Mouse (Mus musculus) B cell, adult 2 months (primary cell): ENCODE data around the gene Cep44.

ENCODE experiments used
- DNase-seq, 2 experiments: peaks; one replicate each; pipeline ENCODE4 v3.0.0; 2022

Cep44 gene

DNA sequence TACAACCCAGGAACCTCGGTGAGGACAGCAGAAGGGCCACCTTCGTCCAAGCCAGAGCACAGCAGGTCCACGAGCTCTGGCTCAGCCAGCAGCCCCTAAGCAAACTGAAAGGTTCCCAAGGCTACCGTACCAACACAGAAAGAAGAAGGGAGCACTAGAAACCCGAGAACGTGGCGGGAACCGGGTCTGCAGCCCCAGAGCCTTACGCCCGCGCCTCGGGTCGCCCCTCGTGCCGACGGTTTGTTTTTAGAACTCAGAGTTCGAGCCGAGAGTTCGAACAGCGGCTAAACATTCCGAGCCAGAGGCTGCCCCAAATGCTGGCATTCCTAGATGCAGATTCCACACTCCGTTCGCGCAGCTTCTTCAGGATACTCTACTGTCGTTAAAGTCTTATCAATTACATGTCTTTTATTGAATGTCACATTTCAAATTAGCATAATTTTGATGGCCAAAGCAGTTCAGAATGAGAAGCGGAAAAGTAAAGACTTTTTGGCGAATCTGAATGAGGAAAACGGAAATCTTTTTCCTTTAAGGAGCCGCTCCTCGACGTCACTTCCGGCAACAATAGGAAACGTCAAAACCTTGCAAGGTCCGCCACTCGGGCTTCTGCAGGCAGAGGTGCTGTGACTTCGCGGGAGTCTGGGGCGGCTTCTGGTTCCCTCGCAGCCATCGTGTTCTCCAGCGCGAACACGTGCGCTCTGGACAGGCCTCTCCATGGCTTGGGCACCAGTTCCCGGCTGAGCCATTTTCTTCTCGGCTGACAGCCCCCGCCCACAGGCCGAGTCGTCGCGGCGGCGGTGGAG lies at the start of gene Cep44, which contains the start of gene Fbxo8:
Gene Cep44 (minus strand): TSS at position 490 of the 803 bp plus-strand sequence.
Gene Fbxo8 (plus strand): TSS at position 533 of the 803 bp plus-strand sequence.
- peak; percentile 84 to 86 for DNase-seq

DNA sequence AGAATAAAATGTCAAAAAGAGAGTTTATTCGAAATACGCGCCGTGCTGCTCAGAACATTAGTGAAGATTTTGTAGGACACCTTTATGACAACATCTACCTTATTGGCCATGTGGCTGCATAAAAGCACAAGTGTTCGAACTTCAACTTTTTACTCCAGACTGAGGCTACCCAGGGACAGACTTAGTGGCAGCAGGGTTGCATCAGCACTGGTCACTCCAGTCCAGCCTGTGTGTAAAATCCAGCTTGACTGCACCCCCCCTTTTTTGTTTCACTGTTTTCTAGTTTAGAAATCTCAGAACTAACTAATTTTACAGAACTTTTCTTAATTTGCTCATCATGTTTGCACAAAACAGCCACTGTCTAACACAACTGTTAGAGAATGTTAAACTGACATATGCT lies 40.7 kb upstream of the Cep44 start:
- DNase-seq: no peak

DNA sequence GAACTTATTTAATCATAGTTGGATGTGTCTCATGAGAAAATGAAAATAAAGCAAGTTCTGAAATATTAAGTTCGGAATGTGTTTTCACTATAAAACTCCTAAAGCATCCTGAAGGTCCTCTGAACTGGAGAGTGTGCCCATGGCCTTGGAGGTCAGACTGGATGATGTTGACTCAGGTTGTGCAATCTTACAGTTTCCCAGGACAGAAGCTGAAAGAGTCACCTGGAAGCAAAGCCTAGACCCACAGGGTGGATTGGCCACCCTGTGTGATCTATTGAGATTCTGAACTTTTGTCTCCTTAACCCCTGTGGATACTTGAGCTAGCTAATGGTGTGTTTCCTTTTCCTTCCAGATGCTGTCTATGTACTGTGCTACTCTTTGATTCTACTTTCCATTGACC lies 40.2 kb upstream of the Cep44 start:
- DNase-seq: no peak

DNA sequence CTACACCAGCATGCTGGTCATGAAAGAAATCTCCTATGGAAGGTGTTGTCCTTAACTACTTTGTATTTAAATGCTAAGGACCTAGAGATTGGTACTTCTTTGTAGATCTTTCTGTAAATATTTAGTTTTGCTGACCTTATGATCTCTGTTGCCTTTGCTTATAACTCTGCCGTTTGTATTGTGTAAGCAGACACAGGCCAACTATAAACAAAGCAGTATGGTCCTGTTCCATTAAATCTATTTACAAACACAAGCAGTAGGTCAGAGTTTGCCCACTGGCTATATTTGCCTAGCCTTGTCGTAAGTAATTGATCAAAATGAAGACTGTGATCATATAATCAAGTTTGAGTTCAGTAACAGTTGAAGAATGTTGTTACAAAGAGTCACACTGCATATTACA lies 38.2 kb upstream of the Cep44 start:
- DNase-seq: no peak

DNA sequence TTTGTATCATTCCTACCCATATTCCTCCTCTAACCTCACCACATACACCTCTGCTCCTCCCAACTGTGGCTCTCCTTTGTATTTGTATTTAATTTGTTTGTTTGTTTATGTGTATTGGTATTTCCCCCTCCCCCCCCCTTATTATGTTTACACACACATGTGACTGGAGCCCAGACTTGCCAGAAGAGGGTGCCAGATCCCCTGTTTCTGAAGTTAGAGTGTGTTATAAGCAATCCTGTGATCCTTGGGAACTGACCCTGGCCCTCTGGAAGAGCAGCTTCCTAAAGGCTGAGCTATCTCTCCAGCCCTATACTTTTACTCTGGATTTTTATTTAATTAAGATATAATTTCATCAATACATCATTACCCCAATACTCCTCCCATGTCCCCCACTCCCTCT lies 32.0 kb upstream of the Cep44 start:
- DNase-seq: peak; percentile 52 to 55

DNA sequence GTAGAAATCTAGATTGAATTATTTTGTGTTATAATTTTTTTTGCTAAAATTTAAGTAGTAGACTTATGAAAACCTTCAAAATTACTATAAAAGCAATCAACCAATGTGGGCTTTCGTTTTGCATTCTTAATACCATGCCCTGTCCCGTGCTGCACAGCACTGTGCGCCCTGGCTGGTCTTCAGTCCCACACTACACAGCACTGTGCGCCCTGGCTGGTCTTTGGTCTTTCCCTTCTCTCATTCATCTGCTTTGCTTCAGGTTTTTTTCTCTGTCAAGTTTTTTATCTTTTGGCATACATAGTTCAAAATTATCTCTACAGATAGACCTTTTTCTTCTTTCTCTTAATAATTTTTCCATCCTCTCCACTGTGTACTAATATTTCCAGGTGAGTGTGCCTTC lies 30.1 kb upstream of the Cep44 start:
- DNase-seq: no peak

DNA sequence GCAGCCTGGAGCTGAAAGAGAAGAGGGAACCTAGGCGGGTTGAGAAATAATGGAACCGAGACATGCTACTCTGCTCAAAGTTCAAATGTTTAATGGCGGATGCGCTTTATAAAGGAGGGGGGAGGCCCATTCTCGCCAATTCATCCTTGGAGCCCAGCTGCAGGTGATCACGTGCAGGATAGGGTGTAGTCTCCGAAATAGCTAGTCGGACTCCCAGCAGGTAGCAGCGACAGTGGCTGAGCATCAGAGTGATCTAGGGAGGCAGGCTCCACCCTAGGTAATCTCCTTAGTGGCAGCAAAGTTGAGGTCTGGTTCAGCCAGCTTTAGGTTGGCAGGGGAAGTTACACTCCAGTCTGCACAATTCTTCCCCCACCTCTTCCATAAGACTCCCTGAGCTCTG lies 16.0 kb upstream of the Cep44 start:
- DNase-seq: no peak

DNA sequence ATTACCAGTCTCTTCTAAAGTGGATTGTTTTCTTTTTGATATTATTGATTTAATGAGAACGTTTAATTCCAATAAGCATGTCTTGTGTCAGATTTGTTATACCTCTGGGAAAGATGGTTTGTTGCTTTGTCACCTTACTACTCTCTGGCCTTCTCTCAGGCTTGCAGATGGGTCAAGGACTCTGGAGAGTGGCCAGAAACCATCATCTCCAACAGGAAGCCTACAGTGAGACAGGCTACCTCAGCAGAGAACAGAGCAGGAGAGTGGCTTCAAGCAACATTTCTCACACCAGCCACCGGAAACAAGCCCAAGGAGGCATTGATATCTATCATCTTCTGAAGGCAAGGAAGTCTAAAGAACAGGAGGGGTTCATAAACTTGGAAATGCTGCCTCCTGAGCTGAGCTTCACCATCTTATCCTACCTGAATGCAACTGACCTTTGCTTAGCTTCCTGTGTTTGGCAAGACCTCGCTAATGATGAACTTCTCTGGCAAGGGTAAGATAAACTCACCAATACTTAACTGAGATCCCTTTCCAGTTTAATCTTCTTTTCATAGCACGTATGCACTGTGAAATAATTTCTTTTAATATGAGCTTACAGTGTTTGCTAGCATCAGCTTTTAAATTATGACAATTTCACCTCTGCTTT lies 13.7 kb upstream of the Cep44 start:
- no peak for DNase-seq

DNA sequence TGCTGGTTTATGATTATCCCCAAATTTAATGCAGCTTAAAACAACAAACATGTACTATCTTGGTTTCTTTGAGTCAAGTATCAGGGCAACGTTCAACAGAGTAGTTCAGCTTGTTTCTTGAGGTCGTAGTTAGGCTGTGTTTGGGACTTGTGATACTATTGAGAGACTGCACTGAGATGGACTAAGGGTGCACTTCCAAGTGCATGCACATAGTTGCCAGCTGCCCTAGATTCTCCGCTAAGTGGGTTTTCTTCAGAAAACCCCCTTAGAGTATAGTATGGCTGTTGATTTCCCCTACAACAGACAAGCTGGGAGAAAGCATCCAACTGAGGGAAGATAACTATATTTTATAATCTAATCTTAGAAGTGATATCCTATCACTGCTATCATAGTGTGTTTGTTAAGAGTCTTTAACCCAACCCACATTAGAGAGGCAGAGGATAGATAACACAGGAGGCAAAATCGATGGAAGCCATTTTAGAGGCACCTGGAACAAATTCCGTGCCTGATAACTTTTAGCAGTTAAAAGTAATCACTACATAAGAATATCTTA lies 1.8 kb upstream of the Cep44 start:
- DNase-seq: no peak

DNA sequence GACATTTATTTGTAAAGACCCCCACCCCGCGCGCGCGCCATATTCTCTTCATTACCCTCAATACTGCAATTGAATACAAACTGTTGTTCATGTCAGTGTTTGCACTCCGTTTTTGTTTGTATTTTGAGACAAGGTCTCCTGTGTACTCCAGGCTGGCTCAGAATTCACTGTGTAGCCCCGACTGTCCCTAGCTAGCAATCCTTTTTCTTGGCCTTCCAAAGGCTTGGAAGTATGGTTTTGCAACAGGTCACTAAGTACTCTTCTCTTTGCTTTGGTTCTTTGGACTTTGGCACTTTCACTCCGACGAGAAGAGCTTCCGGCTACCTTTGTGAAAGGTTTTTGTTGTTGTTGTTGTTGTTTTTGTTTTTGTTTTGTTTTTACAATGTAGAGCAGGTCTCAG lies 1.2 kb upstream of the Cep44 start:
- peak; percentile 37 to 50 for DNase-seq

DNA sequence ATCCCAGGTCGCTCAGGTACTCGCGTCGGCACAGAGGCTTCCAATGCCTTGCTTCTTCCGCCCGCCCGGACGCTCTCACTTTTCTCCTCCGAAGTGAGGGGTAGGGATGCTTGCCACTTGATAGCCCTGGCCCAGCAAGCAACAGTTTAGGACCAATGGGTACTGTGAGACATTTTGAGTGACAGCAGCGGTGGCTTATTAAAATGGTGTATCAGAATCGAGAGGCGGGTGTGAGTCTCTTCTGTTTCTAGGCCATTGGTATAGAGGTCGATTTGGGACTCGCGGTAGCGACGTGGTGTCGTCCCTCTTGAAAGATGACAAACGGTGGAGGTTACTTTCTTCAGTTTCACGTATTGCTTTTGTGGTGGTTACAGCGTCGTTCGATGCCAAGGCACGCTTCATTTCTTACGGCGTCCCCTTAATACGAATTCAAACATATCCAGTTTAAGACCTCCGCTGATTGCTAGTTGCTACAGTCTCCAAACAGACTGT lies 560 bp upstream of the Cep44 start:
- peak; percentile 85 to 90 for DNase-seq

DNA sequence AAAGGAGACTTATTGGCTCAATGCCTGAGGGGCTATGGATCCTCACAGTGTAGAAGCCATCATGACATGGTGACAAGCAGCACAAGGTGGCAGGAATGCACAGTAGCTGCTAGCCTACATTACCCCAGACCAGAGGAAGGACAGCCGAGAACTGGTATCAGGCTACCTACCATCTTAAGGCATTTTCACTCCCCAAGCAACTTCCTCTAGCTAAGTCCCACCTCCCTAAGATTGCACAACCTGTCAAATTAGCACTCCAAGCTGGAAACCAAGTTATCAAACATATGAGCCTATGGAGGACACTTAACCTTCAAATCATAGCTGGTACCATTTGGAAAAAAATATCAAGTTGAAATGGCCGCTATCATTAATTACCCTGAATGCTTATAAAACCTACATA lies 3.0 kb downstream of the Cep44 start:
- DNase-seq: no peak

DNA sequence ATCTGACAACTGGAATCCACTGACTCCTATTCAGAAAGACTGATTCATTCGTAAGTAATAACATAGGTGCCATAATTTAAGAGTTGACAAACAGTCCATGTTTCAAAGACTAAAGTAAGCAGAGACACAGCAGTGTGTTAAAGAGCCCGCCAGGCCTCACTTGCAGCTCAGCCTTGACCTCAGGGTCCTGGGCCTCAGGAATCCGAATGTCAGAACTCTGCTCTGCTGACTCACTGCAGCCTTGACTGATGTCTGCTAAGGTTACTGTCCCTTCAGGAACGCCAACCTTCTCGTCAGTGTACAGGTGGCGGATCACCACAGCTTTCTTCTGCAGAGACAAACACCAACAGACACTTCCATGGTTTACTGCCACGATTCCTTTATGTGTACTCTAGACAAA lies 10.1 kb downstream of the Cep44 start:
- DNase-seq: no peak

DNA sequence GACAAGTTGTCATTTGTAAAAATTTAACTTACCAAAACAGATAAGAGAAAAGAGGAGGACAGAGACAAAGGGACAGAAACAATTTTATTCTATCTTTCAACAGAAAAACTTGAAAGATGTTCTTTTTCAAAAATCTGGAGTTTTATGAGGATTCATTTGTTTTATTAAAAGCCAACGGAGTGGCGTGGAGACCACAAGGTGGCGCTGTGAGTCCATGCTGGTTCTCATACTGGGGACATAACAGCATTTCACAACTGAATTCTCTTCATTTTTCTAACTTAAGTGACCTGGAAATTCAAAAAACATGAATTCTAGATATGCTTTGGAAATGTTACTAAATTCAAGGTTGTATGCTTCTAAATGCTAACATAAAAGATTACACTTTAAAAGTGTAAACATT lies 20.5 kb downstream of the Cep44 start:
- DNase-seq: peak; percentile 69 to 72

DNA sequence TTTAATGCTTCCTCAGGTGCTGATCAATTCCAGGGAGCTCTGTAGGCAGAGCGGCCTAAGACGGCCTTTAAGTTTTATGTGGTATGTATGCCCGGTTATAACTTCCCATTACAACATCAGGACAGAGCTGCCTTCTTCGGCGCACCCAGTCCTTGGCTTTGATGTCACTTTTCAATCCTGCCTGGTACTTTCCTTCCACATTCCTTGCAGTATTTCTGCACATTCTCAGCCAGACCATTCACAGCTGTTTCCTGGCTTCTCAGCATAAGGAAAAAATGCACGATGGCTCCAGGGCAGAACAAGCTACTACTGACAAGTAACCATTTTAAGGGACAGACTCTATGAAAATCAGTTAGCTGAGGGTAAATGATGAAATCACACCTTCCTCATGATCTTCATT lies 22.0 kb downstream of the Cep44 start:
- no peak for DNase-seq

DNA sequence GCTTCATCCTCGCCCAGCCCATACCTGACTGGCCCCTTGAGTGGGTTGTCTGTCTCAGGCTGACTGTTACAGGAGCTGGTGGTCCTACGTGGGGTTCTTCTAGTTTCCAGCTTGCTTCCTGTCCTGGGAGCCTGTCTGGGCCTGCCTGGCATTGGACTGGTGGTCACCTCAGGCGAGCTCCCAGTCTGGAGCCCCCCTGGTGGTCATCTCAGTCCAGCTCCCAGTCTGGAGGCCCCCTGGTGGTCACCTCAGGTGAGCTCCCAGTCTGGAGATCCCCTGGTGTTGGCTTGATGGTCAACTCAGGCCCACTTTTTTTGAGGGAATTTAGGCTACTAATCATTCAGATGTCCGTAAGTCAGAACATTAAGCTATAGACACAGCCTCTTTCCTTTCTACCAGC lies 29.8 kb downstream of the Cep44 start:
- DNase-seq: no peak

DNA sequence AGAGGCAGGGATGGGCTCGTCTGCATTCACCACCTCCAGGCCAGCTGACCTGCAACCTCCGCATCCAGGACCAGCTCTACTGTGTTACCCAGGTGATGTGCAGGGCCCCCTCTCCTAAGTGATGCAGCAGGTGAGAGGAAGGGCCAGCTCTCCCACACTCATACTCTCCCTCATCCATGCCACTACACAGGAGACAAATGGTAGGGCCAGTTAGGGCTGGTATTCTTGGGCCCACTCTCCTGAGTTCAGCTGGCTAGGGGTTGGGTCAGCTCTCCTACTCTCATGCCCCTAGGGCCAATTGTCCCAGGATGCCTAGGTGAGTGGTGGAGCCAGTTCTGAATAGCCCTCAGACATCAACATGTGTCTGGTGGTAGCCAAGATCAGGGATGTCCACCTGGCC lies 30.6 kb downstream of the Cep44 start:
- no peak for DNase-seq

DNA sequence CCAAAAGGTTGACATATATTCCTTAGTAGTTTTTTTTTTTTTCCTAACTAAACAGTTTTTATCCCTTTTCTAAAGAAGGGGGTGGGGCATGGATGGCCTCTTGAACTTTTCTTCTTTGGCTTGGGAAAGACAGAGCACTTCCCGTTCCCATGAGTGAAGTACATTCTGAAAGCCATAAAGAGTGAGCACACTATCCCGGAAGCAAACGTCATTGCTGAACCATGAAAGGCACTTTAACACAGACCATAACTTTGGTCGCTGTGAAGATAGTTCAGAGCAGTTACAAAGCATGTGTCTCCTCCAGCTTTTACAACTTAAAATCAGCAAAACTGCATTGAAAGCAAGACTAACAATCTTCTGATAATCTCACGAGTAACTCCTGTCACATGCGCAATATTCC lies 32.0 kb downstream of the Cep44 start:
- no peak for DNase-seq

DNA sequence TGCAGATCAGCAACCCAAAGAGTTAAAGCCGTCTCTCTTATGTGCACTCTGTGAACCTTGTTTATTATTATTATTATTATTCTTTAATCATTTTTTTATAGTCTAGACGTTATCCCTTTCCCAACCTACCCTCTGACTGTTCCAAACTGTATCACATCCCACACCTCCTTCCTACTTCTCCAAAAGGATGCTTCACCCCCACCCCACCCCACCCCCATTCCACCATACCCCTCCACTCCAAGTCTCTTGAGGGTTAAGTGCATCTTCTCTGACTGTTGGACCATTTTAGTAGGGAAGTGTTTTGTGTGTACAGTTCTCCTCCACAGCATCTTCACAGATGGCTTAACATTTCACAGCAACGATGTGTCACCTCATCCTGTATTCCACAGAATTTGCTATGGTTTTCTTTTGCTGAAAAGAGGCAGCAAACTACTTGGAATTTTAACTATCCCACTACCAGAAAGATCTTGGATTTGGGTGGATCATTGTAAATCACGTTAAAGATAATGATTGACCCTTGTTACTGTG lies 41.8 kb downstream of the Cep44 start:
- no peak for DNase-seq

DNA sequence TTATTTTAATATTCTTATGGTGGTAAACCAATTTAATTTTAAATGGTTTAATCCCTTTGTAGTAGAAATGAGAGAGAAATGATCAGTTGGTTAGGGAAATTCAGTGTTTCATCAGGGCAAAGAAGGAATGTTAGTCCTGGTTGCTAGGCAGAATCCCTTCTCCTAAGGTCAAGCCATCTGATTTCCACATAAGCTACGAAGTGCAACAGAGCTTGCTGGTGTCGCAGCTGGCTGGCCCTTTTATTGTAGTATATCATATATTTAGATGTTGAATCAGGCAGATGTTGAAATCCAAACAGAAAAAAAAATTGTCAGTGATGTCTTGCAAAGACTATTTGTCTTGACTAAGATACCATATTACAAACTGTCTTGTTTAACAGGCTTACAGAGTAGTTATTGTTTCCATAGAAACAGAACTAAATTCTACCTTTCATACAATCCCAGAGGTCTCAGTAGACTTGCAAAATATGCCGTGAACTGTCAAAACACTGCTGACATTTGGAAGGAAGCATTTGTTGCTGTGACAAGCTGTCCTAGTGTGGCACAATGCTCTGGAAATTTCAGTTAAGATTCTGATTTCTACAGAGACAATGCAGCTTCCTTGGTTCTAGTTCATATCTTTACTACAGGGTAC lies 42.4 kb downstream of the Cep44 start:
- DNase-seq: no peak

DNA sequence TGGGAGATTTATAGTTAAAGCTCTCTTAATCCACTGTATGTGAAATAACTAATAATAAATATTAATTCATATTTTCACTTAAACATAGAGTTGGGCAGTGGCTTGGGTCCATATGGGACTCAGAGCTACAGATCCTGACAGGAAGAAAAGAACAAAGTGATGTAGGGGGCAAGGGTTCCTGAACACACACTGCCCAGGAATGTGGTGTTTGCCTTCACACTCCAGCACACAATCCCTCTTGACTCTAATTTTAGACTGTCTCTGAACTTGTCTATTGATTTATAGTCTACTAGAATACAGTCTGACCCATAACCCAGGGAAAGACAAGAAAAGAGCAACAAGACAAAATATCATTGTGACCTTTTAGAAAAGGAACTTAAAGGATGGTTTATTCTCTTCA lies 48.9 kb downstream of the Cep44 start:
- no peak for DNase-seq

DNA sequence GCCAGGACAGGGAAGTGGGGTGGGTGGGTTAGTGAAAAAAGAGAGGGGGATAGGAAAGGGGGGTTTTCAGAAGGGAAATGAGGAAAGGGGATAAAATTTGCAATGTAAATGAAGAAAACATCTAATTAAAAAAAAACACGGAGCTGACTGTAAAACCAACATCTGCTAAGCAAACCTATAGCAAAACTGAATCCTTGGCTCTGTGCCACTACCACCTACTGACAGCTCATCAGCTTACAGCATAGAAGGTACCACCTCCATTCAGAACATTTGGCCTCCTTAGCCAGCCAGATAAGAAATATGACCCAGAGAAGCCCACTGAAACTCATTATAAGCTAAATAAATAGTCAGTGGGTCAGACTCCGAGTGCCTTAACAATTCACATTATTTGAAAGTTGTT lies 61.4 kb downstream of the Cep44 start:
- no peak for DNase-seq

DNA sequence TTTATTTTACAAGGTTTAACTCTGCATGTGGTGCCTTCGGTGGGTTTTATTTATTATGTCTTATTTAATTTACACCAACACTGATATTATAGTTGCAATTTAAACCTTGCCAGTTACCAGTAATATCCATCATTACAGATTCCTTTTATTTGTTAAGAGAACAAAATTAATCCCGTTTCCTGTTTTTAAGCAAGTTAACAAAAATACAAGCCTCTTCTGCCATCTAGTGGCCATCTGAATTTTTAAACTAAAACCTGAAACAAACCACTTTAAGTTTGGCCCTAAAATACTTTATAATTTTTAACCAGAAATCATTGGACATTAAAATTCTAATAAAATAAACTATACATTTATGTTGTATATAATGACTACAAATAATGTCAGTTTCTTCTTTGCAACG lies 64.8 kb downstream of the Cep44 start:
- no peak for DNase-seq
